Mouse (Mus musculus) lung, embryonic 14.5 days (tissue): ENCODE data around the gene Scn1b. TPM values are rescaled to one million over a fixed set of nuclear protein-coding genes. Genes with fewer than 3 reads are reported as not detected.

ENCODE experiments used
- ATAC-seq: fragments of 200-750 bp; cut with Nextera tagmentation; 2 replicates; pipeline ENCODE4 v1.8.0; 2017; ENCODE audit warnings: mild to moderate bottlenecking, moderate TSS enrichment, moderate library complexity; ENCODE audit not compliant: insufficient read depth
- DNase-seq: peaks from one replicate; pipeline ENCODE4 v3.0.0-alpha.2; 2015
- H3K27ac ChIP-seq: fragments of 300-500 bp; sonication (generic); 2 replicates; pipeline ENCODE4 v1.5.1; 2014; ENCODE audit warnings: low read depth, mild to moderate bottlenecking, moderate library complexity
- H3K27me3 ChIP-seq: fragments of 300-500 bp; sonication (generic); 2 replicates; pipeline ENCODE4 v1.6.1; 2014; ENCODE audit warnings: low read length, control low read depth; ENCODE audit not compliant: insufficient read depth
- H3K36me3 ChIP-seq: fragments of 300-500 bp; sonication (generic); 2 replicates; pipeline ENCODE4 v1.6.1; 2014; ENCODE audit warnings: control low read depth; ENCODE audit not compliant: insufficient read depth
- H3K4me1 ChIP-seq: fragments of 300-500 bp; sonication (generic); 2 replicates; pipeline ENCODE4 v1.6.1; 2014; ENCODE audit warnings: antibody characterized with exemption, control low read depth; ENCODE audit not compliant: insufficient read depth
- H3K4me2 ChIP-seq: fragments of 300-500 bp; sonication (generic); 2 replicates; pipeline ENCODE4 v1.6.1; 2014; ENCODE audit warnings: mild to moderate bottlenecking
- H3K4me3 ChIP-seq: fragments of 300-500 bp; sonication (generic); 2 replicates; pipeline ENCODE4 v1.5.1; 2014; ENCODE audit warnings: low read depth, low read length
- H3K9ac ChIP-seq: fragments of 300-500 bp; sonication (generic); 2 replicates; pipeline ENCODE4 v1.6.1; 2014
- H3K9me3 ChIP-seq: fragments of 300-500 bp; sonication (generic); 2 replicates; pipeline ENCODE4 v1.6.1; 2016; ENCODE audit warnings: low read depth, low read length, control low read depth
- CTCF ChIP-seq: IDR thresholded peaks from 2 replicates; pipeline ENCODE4 v1.5.1; 2016; ENCODE audit warnings: antibody characterized with exemption, low read depth
- WGBS: fragments of 180-500 bp; shearing (Covaris S2); extraction: QIAGEN DNeasy Blood & Tissue Kit; methylation state at CpG from one replicate; pipeline ENCODE4 v1.1.7; 2014; 5-methylcytosine and 5-hydroxymethylcytosine counted together
- polyA plus RNA-seq: library from polyadenylated mRNA; unstranded; fragments of >200 nt; fragmentation: Nextera tagmentation; extraction: Ambion mirVana; gene quantifications from 2 replicates; pipeline ENCODE4 v1.2.1, GENCODE M21; 2014

Scn1b gene
- polyA plus RNA-seq, 1 experiment from 2014 or later, result 1.3 TPM

DNA sequence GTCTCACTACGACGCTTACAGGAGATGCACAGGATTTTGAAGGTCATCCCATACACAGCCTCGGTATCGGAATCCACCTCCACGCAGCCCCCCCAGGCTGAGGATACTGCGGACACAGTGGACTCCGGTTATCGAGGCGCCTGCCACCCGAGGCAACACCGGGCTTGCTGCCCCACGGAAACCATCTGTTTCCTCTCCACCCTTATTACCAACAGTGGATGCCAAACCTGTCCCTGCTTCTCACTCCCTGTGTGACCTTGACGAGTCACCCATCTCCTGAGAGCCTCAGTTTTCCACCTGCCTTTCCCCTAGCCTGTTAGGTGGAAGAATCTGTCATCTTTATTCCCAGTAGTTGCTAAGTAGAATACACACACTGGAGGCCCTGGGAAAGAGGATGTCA lies 1.7 kb downstream of the Scn1b start:
- 69% methylated on average over 13 of the region's 13 CpGs for WGBS
- no peaks in the 10 kb centered on the region for H3K4me1 ChIP-seq
- ATAC-seq, result no peak

GRCm38 (mm10) chr7:31124381-31124780 lies 2.4 kb downstream of the Scn1b start:
- no peak for TF ChIP-seq CTCF
- 79% methylated on average over 5 of the region's 5 CpGs for WGBS
- Histone ChIP-seq H3K4me3 (no peak overlapping the region), H3K27me3 (peaks cover 27% of the 10 kb centered on the region), H3K9me3 (no peaks in the 10 kb centered on the region), H3K27ac (no peak overlapping the region), H3K9ac (no peak overlapping the region), H3K36me3 (peaks cover 11% of the 10 kb centered on the region), H3K4me2 (no peak overlapping the region), H3K4me1 (no peaks in the 10 kb centered on the region)
- DNase-seq, result no peak
- no peak for ATAC-seq

More for the DNA sequence above, 1.7 kb downstream of the Scn1b start:
- Histone ChIP-seq H3K9me3 (no peaks in the 10 kb centered on the region), H3K4me3 (no peak overlapping the region), H3K36me3 (peaks cover 18% of the 10 kb centered on the region), H3K9ac (no peak overlapping the region), H3K27ac (no peak overlapping the region), H3K27me3 (peaks cover 27% of the 10 kb centered on the region), H3K4me2 (no peak overlapping the region)
- no peak for DNase-seq
- no peak for TF ChIP-seq CTCF

DNA sequence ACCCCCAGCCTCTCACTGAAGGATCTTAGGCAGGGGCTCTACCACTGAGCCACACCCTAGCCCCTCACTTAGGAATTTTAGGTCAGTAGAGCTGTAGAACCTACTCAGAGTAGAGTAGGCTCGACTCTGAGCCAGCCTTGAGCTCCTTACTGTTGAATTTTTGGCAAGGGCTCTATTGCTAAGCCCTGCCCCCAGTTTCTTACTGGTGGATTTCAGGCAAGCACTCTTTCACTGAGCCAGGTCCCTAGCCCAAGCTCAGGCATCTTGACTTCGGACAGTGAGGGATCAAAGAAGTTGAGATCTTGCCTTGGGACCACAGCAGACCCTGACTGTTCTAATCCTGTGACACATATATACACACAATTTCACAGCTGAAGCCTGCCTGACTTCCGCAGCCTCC lies 3.1 kb downstream of the Scn1b start:
- Histone ChIP-seq H3K27me3 (peaks cover 27% of the 10 kb centered on the region), H3K4me1 (no peaks in the 10 kb centered on the region), H3K9me3 (no peaks in the 10 kb centered on the region), H3K4me3 (no peak overlapping the region), H3K36me3 (peaks cover 4% of the 10 kb centered on the region; the same call in 1 of the 2 replicates), H3K27ac (no peak overlapping the region), H3K9ac (no peak overlapping the region), H3K4me2 (no peak overlapping the region)
- no peak for TF ChIP-seq CTCF
- DNase-seq (no peak), ATAC-seq (no peak)
- 83% methylated on average over 3 of the region's 3 CpGs for WGBS

DNA sequence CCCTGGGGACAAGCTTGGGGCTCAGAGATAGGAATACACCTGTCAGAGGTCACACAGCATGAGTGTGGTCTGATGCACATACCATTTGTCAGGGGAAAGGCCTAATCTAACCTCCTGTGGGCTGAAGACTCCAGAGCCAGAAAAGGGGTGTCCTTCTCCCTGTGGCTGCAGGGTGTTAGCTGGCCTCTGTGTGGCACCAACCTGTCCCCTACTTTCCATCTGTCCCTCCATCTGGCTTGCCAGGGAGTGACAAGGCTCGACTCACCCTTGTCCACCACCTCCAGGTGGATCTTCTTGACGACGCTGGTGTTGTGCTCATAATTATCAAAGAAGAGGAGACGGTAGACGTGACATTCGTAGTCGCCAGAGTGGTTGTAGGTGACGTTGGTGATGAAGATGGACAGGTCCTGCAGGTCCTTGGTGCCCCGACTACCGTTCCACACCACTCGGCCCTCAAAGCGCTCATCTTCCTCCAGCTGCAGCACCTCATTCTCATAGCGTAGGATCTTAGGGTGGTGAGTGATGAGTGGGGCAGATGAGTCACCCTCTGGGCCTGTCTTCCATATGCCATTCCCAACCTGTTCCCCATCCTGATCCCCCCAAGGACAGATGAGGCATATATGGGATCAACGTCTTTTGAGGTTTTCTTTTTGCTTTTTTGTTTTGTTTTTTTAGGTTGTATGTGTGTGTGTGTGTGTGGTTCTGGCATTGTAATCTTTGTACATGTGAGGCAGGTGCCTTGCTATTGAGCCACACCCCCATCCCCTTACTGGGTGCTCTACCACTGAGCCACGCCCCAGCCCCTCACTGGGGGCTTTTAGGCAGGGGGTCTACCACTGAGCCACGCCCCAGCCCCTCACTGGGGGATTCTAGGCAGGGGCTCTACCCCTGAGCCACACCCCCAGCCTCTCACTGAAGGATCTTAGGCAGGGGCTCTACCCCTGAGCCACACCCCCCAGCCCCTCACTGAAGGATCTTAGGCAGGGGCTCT lies 3.9 kb downstream of the Scn1b start:
- Histone ChIP-seq H3K4me1 (no peaks in the 10 kb centered on the region), H3K27me3 (peaks cover 27% of the 10 kb centered on the region), H3K27ac (no peak overlapping the region), H3K4me3 (no peak overlapping the region), H3K36me3 (no peaks in the 10 kb centered on the region), H3K9ac (no peak overlapping the region), H3K4me2 (no peak overlapping the region), H3K9me3 (no peaks in the 10 kb centered on the region)
- no peak for ATAC-seq
- no peak for TF ChIP-seq CTCF
- no peak for DNase-seq
- 83% methylated on average over 16 of the region's 16 CpGs for WGBS

DNA sequence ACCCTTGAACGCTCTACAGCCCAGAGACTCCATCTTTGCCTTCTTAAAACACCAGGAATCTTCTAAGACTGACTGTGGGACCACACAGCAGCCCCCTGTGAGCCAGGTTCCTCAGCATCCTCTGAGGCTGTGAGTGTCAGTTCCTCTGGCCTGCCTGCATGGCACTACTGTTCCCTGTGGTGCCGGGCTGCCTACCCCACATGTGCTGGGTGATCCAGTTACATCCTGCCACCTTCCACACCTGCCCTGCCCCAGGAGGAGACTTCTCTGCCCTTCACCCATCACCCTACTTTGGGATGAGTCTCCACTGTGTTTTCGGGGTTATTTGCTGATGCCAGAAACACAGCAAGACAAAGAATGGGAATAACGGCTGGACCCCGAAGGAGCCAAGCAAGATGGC lies 7.2 kb downstream of the Scn1b start:
- no peaks in the 10 kb centered on the region for H3K36me3 ChIP-seq
- H3K4me1 ChIP-seq, result peaks cover 8% of the 10 kb centered on the region
- no peak overlapping the region for H3K27ac ChIP-seq
- H3K27me3 ChIP-seq, result 0 out of 2 replicates have a peak, but pooled peaks cover 2% of the 10 kb centered on the region
- no peak for DNase-seq
- H3K4me3 ChIP-seq, result no peak overlapping the region
- WGBS, result 79% methylated on average over 5 of the region's 5 CpGs
- ATAC-seq, result no peak
- no peaks in the 10 kb centered on the region for H3K9me3 ChIP-seq
- H3K9ac ChIP-seq, result no peak overlapping the region
- TF ChIP-seq CTCF, result no peak
- H3K4me2 ChIP-seq, result no peak overlapping the region

- no peak for TF ChIP-seq CTCF
- Histone ChIP-seq H3K27me3 (no peaks in the 10 kb centered on the region), H3K36me3 (no peaks in the 10 kb centered on the region), H3K4me3 (no peak overlapping the region), H3K4me1 (peaks cover 8% of the 10 kb centered on the region), H3K27ac (no peak overlapping the region), H3K4me2 (no peak overlapping the region), H3K9ac (no peak overlapping the region), H3K9me3 (no peaks in the 10 kb centered on the region)
- WGBS, result 74% methylated on average over 7 of the region's 7 CpGs
- ATAC-seq (no peak), DNase-seq (no peak)
Measured at GRCm38 (mm10) chr7:31118486-31118885, 8.3 kb downstream of the Scn1b start.

GRCm38 (mm10) chr7:31117465-31117864 lies 9.3 kb downstream of the Scn1b start:
- Histone ChIP-seq H3K4me2 (no peak overlapping the region), H3K4me3 (no peak overlapping the region), H3K9ac (no peak overlapping the region), H3K4me1 (peaks cover 8% of the 10 kb centered on the region), H3K27ac (no peak overlapping the region), H3K9me3 (no peaks in the 10 kb centered on the region), H3K27me3 (no peaks in the 10 kb centered on the region), H3K36me3 (no peaks in the 10 kb centered on the region)
- DNase-seq, result no peak
- WGBS, result 84% methylated on average over 11 of the region's 11 CpGs
- ATAC-seq, result no peak
- TF ChIP-seq CTCF, result no peak
